Mouse (Mus musculus): Measurements from ENCODE around the gene Itgb3.

- no peak for TF ChIP-seq CTCF (IDR thresholded peaks at IDR 0.05; ENCODE audit: extremely low read depth, insufficient read depth, insufficient read length, insufficient replicate concordance)
- TF ChIP-seq POLR2A (IDR thresholded peaks at IDR 0.05; ENCODE audit: low read depth, low read length): no peak
Measured at GRCm38 (mm10) chr11:104626635-104627034, 18.8 kb downstream of the Itgb3 start.

All from spleen, adult 2 months (tissue).